Mouse (Mus musculus): Measurements from ENCODE around the gene Cd163. TPM values are rescaled to one million over a fixed set of nuclear protein-coding genes. Genes with fewer than 3 reads are reported as not detected.
"Not testable (repeated sequence)": the region's sequence is repeated elsewhere in the genome, so short reads cannot be mapped to it uniquely, and the experiment has no call there.

The Cd163 gene
- polyA plus RNA-seq (2015; fragmentation: Nextera tagmentation; extraction: Ambion mirVana), result 0.38 and 1.2 TPM in 2 replicates

DNA sequence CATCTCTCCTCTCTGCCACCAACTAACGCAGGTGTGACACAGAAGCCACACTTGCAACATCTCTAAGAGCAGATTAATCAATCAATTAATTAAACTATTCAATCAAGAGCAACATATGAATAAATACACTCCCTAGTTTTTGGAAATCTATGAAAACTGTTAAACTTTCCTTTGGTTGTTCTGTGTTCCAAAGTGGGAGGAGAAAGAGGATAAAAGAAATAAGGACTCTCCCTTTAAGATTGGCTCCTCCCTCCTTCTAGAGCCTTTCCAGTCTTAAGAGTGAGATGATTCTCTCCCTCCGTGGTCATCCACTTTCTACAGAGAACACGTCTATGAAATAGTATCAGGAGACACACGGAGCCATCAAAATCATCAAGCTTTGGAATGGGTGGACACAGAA lies at the start of gene Cd163:
TSS of gene Cd163 (plus strand) at position 301 of the 400 bp plus-strand sequence.
- 89% methylated on average over 4 of the region's 4 CpGs for WGBS
- Histone ChIP-seq H3K27me3 (replicated peaks; ENCODE audit: control insufficient read depth, insufficient read depth, low read length) (no peaks in the 10 kb centered on the region), H3K9ac (replicated peaks; ENCODE audit: low read depth, low read length) (no peak within 1 kb of the TSS), H3K4me2 (ENCODE audit: low read length) (no peak within 1 kb of the TSS), H3K9me3 (ENCODE audit: control insufficient read depth, low read length) (no peaks in the 10 kb centered on the region), H3K36me3 (ENCODE audit: control insufficient read depth, insufficient read depth) (no peaks in the 10 kb centered on the region), H3K4me3 (replicated peaks; ENCODE audit: low read length) (no peak within 1 kb of the TSS), H3K27ac (ENCODE audit: low read length) (no peak within 1 kb of the TSS), H3K4me1 (replicated peaks; ENCODE audit: control insufficient read depth, insufficient read depth, low read length) (no peaks in the 10 kb centered on the region)
- no peak for ATAC-seq

DNA sequence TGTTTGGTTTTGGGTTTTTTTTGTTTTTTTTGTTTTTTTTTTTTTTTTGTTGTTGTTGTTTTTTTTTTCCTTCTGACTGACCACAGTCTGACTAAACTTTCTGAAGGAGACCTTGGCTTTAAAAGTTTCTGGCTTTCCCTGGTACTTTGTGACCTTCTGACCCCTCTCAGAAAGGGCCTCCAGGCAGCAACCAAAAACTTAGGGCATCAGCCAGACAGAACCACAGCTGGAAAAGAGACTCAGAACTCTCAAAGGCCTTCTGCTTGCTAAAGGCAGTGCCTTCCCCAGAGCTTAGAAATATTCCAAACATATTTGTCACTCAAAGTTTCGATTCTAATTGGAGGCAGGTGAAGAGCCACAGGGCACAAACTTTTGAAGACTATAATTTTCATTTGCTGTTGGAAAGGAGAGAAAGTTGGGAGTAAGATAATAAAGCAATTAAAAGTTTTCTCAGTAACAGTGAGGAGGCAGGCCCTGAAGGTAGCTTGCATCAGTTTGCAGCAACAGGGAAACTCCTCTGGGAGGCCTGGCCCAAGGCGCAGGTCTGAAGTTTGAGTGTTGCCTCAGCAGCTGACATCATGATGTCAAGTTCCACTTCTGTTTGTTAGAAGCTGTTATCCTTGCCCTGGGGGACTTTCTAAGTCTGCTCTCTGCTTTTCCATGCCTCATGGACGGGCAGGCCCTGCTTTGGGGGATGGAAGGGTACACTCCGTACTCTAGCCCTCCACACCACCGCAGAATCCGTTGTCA lies 48.6 kb upstream of the Cd163 start:
- Histone ChIP-seq H3K36me3 (ENCODE audit: control insufficient read depth, insufficient read depth) (no peaks in the 10 kb centered on the region), H3K27ac (ENCODE audit: low read length) (no peak overlapping the region), H3K9ac (replicated peaks; ENCODE audit: low read depth, low read length) (no peak overlapping the region), H3K4me3 (replicated peaks; ENCODE audit: low read length) (no peak overlapping the region), H3K27me3 (replicated peaks; ENCODE audit: control insufficient read depth, insufficient read depth, low read length) (no peaks in the 10 kb centered on the region), H3K4me1 (replicated peaks; ENCODE audit: control insufficient read depth, insufficient read depth, low read length) (no peaks in the 10 kb centered on the region), H3K4me2 (ENCODE audit: low read length) (no peak overlapping the region), H3K9me3 (ENCODE audit: control insufficient read depth, low read length) (no peaks in the 10 kb centered on the region)
- ATAC-seq, result no peak
- 72% methylated on average over 6 of the region's 6 CpGs for WGBS

DNA sequence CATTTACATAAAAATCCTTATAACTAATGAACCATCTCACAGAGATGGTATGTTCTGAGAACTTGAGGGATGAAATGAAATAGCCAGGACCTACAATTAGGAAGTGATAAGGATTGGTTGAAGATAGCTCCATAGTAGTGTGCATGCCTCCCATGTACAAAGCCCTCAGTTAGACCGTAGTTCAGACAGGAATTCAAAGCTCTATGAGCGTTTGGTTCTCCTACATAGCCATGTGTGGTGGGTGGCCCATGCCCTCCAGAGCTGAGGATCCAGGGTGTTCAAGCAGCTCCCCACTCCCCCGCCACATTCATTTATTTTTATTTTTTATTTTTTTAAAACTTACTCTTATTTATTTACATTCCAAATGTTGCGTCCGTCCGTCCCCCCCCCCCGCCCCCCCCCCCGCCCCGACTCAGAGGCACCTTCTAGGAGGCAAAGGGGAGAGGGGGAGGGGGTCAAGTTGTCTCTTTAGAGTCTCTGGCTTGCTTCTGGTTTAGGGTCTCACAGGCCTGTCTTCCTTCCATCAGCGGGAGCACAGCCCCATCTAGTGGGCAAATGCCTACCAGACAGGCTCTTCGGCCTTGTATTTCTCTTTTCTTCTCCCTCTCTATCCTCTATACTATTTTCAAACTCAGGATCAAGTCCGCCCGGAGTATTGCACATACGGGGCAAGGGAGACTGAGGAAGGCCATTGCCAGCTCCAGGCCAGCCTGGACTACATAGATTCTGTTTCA lies 44.1 kb upstream of the Cd163 start:
- no peak overlapping the region for H3K9ac ChIP-seq (replicated peaks; ENCODE audit: low read depth, low read length)
- 27% methylated on average over 11 of the region's 14 CpGs for WGBS
- no peaks in the 10 kb centered on the region for H3K36me3 ChIP-seq (ENCODE audit: control insufficient read depth, insufficient read depth)
- H3K4me2 ChIP-seq (ENCODE audit: low read length), result no peak overlapping the region
- no peak overlapping the region for H3K27ac ChIP-seq (ENCODE audit: low read length)
- no peaks in the 10 kb centered on the region for H3K9me3 ChIP-seq (ENCODE audit: control insufficient read depth, low read length)
- no peaks in the 10 kb centered on the region for H3K27me3 ChIP-seq (replicated peaks; ENCODE audit: control insufficient read depth, insufficient read depth, low read length)
- no peak overlapping the region for H3K4me3 ChIP-seq (replicated peaks; ENCODE audit: low read length)
- peak; percentile 94 for ATAC-seq
- H3K4me1 ChIP-seq (replicated peaks; ENCODE audit: control insufficient read depth, insufficient read depth, low read length), result no peaks in the 10 kb centered on the region

DNA sequence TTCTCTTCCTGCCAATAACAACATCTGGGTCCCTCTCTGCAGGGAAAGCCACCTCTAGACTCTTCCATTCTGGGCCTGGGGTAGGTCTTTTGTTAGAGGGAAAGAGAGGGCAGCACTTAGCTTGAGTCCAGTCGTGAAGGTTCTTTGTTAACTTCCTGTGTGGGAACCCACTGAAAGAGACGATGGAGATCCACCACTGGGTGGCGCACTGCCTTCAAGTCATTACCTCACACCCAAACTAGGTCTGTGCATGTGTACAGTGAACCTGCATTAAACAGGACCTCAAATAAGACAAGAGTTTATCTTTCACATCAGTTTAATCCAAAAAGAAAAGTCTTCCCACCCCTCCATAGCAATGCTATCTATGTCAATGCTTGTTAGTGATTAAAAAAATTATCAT lies 41.8 kb upstream of the Cd163 start:
- H3K27ac ChIP-seq (ENCODE audit: low read length), result no peak overlapping the region
- no peak overlapping the region for H3K9ac ChIP-seq (replicated peaks; ENCODE audit: low read depth, low read length)
- H3K9me3 ChIP-seq (ENCODE audit: control insufficient read depth, low read length), result no peaks in the 10 kb centered on the region
- no peak overlapping the region for H3K4me2 ChIP-seq (ENCODE audit: low read length)
- no peaks in the 10 kb centered on the region for H3K27me3 ChIP-seq (replicated peaks; ENCODE audit: control insufficient read depth, insufficient read depth, low read length)
- WGBS, result 3% methylated on average over 3 of the region's 3 CpGs
- H3K4me1 ChIP-seq (replicated peaks; ENCODE audit: control insufficient read depth, insufficient read depth, low read length), result no peaks in the 10 kb centered on the region
- no peaks in the 10 kb centered on the region for H3K36me3 ChIP-seq (ENCODE audit: control insufficient read depth, insufficient read depth)
- H3K4me3 ChIP-seq (replicated peaks; ENCODE audit: low read length), result no peak overlapping the region
- ATAC-seq, result 0 out of 2 replicates have a peak, but pooled peaks have one; percentile 41

DNA sequence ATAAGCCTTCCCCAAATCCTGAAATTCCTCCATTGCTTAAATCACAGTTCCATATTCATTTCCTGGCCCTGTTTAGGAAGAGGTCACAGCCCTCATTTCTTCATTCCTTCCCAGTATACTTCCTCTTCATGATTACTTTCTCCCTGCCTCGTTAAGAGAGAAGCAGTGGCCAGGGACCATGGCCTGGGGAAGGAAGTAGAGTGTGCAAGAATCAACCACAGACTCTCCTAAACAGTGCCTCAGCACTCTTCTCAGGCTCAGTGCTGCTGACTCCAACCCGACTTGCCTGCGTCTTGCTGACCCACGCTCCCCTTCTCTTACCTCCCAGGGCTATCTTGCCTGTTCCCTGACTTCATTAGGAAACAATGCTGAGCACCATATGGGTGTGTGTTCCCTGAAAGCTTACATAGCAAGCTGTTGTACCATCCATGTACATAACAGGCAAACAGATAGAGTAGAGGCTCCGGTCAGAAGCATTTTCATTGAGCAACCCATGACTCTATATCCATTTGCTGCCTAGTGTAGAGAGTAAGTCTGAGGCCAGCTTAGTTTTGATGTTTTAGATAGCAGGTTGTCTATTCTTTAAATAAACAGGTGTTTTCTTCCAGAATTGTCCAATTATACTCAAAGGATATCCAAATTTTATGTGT lies 31.1 kb upstream of the Cd163 start:
- Histone ChIP-seq H3K4me3 (replicated peaks; ENCODE audit: low read length) (no peak overlapping the region), H3K27ac (ENCODE audit: low read length) (no peak overlapping the region), H3K4me2 (ENCODE audit: low read length) (no peak overlapping the region), H3K4me1 (replicated peaks; ENCODE audit: control insufficient read depth, insufficient read depth, low read length) (no peaks in the 10 kb centered on the region), H3K36me3 (ENCODE audit: control insufficient read depth, insufficient read depth) (no peaks in the 10 kb centered on the region), H3K9me3 (ENCODE audit: control insufficient read depth, low read length) (no peaks in the 10 kb centered on the region), H3K27me3 (replicated peaks; ENCODE audit: control insufficient read depth, insufficient read depth, low read length) (no peaks in the 10 kb centered on the region), H3K9ac (replicated peaks; ENCODE audit: low read depth, low read length) (no peak overlapping the region)
- ATAC-seq, result no peak
- WGBS, result 77% methylated on average over 5 of the region's 5 CpGs

DNA sequence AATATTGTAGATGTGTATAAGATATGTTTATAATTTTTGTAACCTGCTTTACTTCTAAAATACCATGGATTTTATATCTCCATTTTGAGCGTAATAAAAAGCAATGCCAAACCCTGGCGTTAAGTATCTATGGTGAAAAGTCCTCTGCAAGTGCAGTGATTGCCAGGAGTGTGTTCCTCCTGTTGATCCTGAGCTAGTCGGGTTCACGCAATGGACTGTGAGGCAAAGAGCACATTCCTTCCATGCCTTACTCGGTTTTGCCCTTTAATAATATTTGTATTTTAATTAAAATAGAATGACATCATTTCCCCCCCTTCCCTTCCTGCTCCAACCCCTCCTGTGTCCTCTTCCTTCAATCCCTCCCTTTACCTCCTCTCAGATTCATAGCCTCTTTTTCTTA lies 26.8 kb upstream of the Cd163 start:
- Histone ChIP-seq H3K9me3 (ENCODE audit: control insufficient read depth, low read length) (no peaks in the 10 kb centered on the region), H3K4me1 (replicated peaks; ENCODE audit: control insufficient read depth, insufficient read depth, low read length) (no peaks in the 10 kb centered on the region), H3K27ac (ENCODE audit: low read length) (no peak overlapping the region), H3K27me3 (replicated peaks; ENCODE audit: control insufficient read depth, insufficient read depth, low read length) (no peaks in the 10 kb centered on the region), H3K36me3 (ENCODE audit: control insufficient read depth, insufficient read depth) (no peaks in the 10 kb centered on the region), H3K4me2 (ENCODE audit: low read length) (no peak overlapping the region), H3K9ac (replicated peaks; ENCODE audit: low read depth, low read length) (no peak overlapping the region), H3K4me3 (replicated peaks; ENCODE audit: low read length) (no peak overlapping the region)
- WGBS, result 86% methylated on average over 5 of the region's 5 CpGs
- no peak for ATAC-seq

DNA sequence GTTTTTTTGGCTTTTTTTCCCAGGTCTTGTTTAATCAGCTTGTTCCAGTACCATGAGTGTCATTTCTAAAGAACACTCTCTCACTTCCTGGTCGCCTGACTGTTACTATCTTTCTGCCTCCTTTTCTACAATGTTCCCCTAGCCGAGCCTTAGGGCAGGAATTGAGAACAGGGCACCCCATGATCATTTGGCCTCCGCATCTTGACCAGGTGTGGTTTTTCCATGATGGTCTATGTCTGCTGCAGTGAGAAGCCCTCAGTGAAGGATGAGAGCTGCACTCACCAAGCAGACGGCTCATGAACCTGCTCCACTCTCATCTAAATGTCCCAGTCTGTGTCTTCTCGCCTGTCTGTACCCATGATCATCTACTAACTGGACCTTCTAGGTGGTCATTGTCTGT lies 26.2 kb upstream of the Cd163 start:
- Histone ChIP-seq H3K27me3 (replicated peaks; ENCODE audit: control insufficient read depth, insufficient read depth, low read length) (no peaks in the 10 kb centered on the region), H3K9me3 (ENCODE audit: control insufficient read depth, low read length) (no peaks in the 10 kb centered on the region), H3K27ac (ENCODE audit: low read length) (no peak overlapping the region), H3K4me3 (replicated peaks; ENCODE audit: low read length) (no peak overlapping the region), H3K9ac (replicated peaks; ENCODE audit: low read depth, low read length) (no peak overlapping the region), H3K4me1 (replicated peaks; ENCODE audit: control insufficient read depth, insufficient read depth, low read length) (no peaks in the 10 kb centered on the region), H3K36me3 (ENCODE audit: control insufficient read depth, insufficient read depth) (no peaks in the 10 kb centered on the region), H3K4me2 (ENCODE audit: low read length) (no peak overlapping the region)
- no peak for ATAC-seq
- WGBS, result 80% methylated on average over 5 of the region's 5 CpGs

DNA sequence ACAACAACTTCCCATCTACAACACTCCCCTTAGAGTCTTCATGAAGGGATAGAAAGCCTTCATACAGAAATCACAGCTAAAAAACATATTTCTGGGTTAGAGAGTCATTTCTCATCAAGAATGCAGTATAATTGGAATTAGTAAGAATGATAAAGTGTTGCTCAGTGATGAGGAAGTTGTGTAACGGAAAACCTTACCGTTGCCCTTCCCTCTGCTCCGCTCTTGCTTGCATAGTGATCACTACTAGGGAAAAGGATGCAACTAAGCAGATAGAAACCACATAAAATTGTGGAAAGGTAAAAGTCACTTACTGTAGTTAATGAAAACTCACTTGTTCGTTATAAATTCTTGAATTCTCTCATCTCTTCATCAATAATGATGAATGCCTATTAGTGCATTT lies 21.7 kb upstream of the Cd163 start:
- Histone ChIP-seq H3K36me3 (ENCODE audit: control insufficient read depth, insufficient read depth) (no peaks in the 10 kb centered on the region), H3K27ac (ENCODE audit: low read length) (no peak overlapping the region), H3K9ac (replicated peaks; ENCODE audit: low read depth, low read length) (no peak overlapping the region), H3K27me3 (replicated peaks; ENCODE audit: control insufficient read depth, insufficient read depth, low read length) (no peaks in the 10 kb centered on the region), H3K4me3 (replicated peaks; ENCODE audit: low read length) (no peak overlapping the region), H3K4me2 (ENCODE audit: low read length) (no peak overlapping the region), H3K4me1 (replicated peaks; ENCODE audit: control insufficient read depth, insufficient read depth, low read length) (no peaks in the 10 kb centered on the region), H3K9me3 (ENCODE audit: control insufficient read depth, low read length) (no peaks in the 10 kb centered on the region)
- no peak for ATAC-seq
- 90% methylated on average over 4 of the region's 4 CpGs for WGBS

DNA sequence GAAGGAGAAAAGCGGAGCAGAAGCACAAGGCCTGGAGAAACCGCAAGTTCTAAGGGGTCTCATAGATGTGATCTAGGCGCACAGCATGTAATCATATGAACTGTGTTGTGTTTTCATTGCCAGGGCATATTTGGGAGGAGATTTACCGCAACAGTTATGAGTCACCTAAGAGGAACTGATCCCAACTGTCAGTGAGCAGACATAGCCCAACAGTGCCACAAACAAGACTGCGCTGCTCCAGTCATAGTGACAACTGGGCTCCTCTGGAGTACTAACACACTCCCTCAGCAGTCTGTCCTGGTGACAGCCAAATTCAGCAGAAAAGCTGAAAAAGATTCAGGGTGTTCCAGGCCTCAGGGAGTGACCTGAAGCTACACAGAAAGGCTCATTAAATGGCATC lies 7.1 kb upstream of the Cd163 start:
- H3K4me3 ChIP-seq (replicated peaks; ENCODE audit: low read length); H3K4me2 ChIP-seq (ENCODE audit: low read length); ATAC-seq; H3K27ac ChIP-seq (ENCODE audit: low read length); H3K4me1 ChIP-seq (replicated peaks; ENCODE audit: control insufficient read depth, insufficient read depth, low read length); H3K9me3 ChIP-seq (ENCODE audit: control insufficient read depth, low read length); H3K9ac ChIP-seq (replicated peaks; ENCODE audit: low read depth, low read length); H3K27me3 ChIP-seq (replicated peaks; ENCODE audit: control insufficient read depth, insufficient read depth, low read length); H3K36me3 ChIP-seq (ENCODE audit: control insufficient read depth, insufficient read depth): not testable (repeated sequence)
- 89% methylated on average over 4 of the region's 5 CpGs for WGBS

Measured in forebrain, embryonic 16.5 days (tissue).